Mouse (Mus musculus) cerebellum, adult 2 months (tissue): ENCODE results near the gene Fry. TPM values are rescaled to one million over a fixed set of nuclear protein-coding genes. Genes with fewer than 3 reads are reported as not detected.
A peak's percentile ranks its signal among the peaks of the same experiment; 100 is the strongest.

ENCODE experiments used
- DNase-seq, 2 experiments: peaks; one replicate each; pipeline ENCODE4 v3.0.0; 2021
- H3K27ac ChIP-seq: fragments of 200-500 bp; 2 replicates; pipeline ENCODE4 v1.5.1; 2012; ENCODE audit warnings: low read length, control low read depth, inconsistent platforms; ENCODE audit not compliant: insufficient read depth
- H3K27me3 ChIP-seq: fragments of 200-500 bp; 2 replicates; pipeline ENCODE4 v1.6.1; 2012; ENCODE audit warnings: inconsistent platforms, mild to moderate bottlenecking, low read length, moderate library complexity; ENCODE audit not compliant: control insufficient read depth, insufficient read depth
- H3K4me1 ChIP-seq: fragments of 200-500 bp; 2 replicates; pipeline ENCODE4 v1.6.1; 2011; ENCODE audit warnings: low read length; ENCODE audit not compliant: control insufficient read depth, insufficient read depth
- H3K4me3 ChIP-seq: fragments of 200-500 bp; replicated peaks from 2 replicates; pipeline ENCODE3; 2011; ENCODE audit warnings: mild to moderate bottlenecking, low read depth, low read length, control low read depth; ENCODE audit not compliant: insufficient read depth
- CTCF ChIP-seq: fragments of 200-500 bp; IDR thresholded peaks from 2 replicates; pipeline ENCODE4 v1.5.1; 2011; ENCODE audit warnings: low read depth, mild to moderate bottlenecking, control low read depth, low read length, moderate library complexity, borderline replicate concordance; ENCODE audit not compliant: insufficient read depth
- POLR2A ChIP-seq: fragments of 200-500 bp; IDR thresholded peaks from 2 replicates; pipeline ENCODE4 v1.6.1; 2011; ENCODE audit warnings: low read length, control low read depth, borderline replicate concordance; ENCODE audit not compliant: insufficient read depth
- WGBS: fragments of 180-500 bp; shearing (Covaris S2); methylation state at CpG from one replicate; pipeline ENCODE4 v1.1.7; 2018; 5-methylcytosine and 5-hydroxymethylcytosine counted together
- polyA plus RNA-seq: library from polyadenylated mRNA; depleted of rRNA; stranded (reverse); fragments of >200 nt; gene quantifications from 2 replicates; pipeline ENCODE4 v1.2.3, GENCODE M21; 2012

The Fry gene
- polyA plus RNA-seq, 1 experiment: 92.2 TPM

DNA sequence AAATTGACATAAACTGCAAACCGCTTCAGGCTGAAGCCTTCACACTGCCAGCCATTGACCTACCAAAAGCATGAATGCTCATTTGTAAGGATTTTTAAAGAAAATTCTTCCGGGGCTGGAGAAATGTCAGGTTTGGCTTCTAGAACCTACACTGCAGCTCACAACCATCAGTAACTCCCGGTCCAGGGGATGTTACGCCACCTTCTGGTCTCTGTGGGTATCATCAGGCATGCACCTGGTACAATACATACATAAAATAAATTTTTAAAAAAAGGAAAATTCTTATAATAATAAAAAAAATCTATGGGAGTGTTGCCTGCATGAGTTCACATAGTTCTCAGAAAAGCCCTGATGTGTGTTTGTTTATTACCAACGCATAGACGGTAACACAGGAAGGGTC, 42.7 kb downstream of the Fry start:
- Histone ChIP-seq H3K4me1 (no peaks in the 10 kb centered on the region), H3K4me3 (no peak overlapping the region), H3K27me3 (no peaks in the 10 kb centered on the region), H3K27ac (no peak overlapping the region)
- 92% methylated on average over 6 of the region's 6 CpGs for WGBS
- TF ChIP-seq CTCF (no peak; the same call in 1 of the 2 replicates), POLR2A (no peak)
- no peak for DNase-seq

DNA sequence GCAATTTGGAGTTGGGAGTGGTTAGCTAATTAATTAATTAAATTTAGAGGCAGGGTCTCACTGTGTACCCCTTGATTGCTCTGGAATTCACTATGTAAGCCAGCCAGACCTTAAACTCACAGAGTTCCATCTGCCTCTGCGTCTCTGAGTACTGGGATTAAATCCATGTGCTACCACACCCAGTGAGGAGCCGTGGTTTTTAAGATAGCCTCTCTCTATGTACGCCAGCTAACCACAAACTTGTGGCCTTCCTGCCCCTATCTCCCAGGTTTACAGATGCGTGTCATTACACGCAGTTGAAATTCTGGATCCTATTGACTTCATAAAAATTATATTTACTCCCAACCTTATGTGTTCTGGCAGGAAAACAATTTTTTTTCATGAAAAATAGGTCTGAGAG, 43.5 kb downstream of the Fry start:
- Histone ChIP-seq H3K27me3 (no peaks in the 10 kb centered on the region), H3K27ac (no peak overlapping the region), H3K4me3 (no peak overlapping the region), H3K4me1 (no peaks in the 10 kb centered on the region)
- no peak for DNase-seq
- no peak for TF ChIP-seq CTCF
- TF ChIP-seq POLR2A: no peak
- 89% methylated on average over 5 of the region's 5 CpGs for WGBS

DNA sequence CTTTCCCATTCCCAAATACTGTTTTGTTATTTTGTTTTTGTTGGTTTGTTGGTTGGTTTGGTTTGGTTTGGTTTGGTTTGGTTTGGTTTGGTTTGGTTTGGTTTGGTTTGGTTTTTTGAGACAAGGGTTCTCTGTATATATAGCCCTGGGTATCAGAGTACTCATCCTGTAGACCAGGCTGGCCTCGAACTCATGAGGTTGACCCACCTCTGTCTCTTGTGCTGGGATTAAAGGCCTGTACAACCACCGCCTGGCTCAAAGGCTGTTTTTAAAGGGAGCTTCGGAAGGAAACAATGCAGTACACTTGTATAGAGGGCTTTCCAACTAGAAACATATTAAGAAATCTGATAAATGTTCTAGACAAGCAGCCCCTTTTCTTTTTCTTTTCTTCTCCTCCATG, 46.2 kb downstream of the Fry start:
- Histone ChIP-seq H3K27me3 (no peaks in the 10 kb centered on the region), H3K4me1 (no peaks in the 10 kb centered on the region; the same call in 1 of the 2 replicates), H3K27ac (no peak overlapping the region), H3K4me3 (no peak overlapping the region)
- WGBS: 88% methylated on average over 3 of the region's 3 CpGs
- TF ChIP-seq POLR2A: no peak
- no peak for TF ChIP-seq CTCF
- no peak for DNase-seq

DNA sequence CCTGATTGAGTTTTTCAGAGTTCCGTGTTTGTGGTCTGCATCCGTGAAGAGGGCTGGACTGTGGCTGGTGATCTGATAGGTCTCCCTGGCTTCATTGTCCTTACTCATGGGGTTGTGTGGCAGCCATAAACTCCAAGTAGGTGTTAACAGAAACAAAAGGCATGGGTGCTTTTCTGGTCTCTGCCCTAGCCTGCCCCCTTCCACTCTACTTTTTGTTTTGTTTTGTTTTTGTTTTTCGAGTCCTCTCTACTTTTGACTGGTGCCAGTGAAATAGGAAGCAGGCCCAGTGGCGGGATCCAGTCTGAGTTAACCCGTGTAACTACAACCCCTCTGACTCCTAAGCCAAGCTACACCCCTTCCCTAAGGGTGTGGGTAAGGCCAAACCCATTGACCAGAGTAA, 48.4 kb downstream of the Fry start:
- Histone ChIP-seq H3K27me3 (no peaks in the 10 kb centered on the region), H3K27ac (no peak overlapping the region), H3K4me1 (no peaks in the 10 kb centered on the region; the same call in 1 of the 2 replicates), H3K4me3 (no peak overlapping the region)
- 84% methylated on average over 5 of the region's 5 CpGs for WGBS
- TF ChIP-seq CTCF: no peak
- TF ChIP-seq POLR2A: no peak
- no peak for DNase-seq

DNA sequence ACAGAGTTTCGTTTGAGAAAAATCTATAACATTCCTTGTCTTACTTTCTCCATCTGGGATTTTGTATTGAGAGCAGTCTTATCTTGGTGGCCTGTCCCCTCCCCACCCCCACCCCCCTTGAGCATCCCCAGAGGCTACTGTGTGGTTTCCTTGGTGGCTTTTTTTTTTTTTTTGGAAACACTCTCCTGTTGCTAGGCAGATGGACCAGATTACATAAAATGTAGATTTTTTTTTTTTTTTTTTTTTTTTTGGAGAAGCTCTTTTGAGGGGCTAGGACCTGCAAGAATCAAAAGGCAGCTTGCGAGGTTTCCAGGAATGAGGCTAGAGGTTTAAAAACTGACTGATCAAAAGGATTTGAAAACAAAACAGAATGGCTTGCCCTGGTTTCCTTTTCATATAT, 48.8 kb downstream of the Fry start:
- H3K27ac ChIP-seq: no peak overlapping the region
- no peak overlapping the region for H3K4me3 ChIP-seq
- no peaks in the 10 kb centered on the region for H3K27me3 ChIP-seq
- 75% methylated on average over 2 of the region's 2 CpGs for WGBS
- no peaks in the 10 kb centered on the region; the same call in 1 of the 2 replicates for H3K4me1 ChIP-seq
- TF ChIP-seq CTCF (no peak), POLR2A (no peak)
- DNase-seq: no peak

DNA sequence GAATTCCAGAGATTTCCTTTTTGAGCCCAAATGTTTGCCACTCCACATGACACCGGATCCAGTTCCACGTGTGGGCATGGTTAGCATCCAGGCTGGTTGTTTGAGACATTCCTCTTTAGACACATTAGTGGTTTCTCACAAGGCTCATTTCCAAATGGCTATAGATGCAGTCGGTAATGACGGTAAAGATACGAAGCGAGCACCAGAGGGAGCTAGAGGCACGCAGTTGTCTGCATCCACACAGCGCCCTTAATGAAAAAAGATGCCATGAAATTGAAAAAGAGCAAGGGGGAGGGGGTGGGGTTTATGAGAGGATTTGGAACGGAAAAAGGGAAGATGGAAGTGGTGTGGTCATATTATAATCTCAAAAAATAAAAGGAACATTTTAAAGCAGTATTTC, 50.3 kb downstream of the Fry start:
- Histone ChIP-seq H3K27me3 (no peaks in the 10 kb centered on the region), H3K4me3 (no peak overlapping the region), H3K4me1 (no peaks in the 10 kb centered on the region; the same call in 1 of the 2 replicates), H3K27ac (no peak overlapping the region)
- 2% methylated on average over 9 of the region's 9 CpGs for WGBS
- DNase-seq: peak; percentile 72 to 75
- TF ChIP-seq CTCF (peak; percentile 82), POLR2A (no peak)

DNA sequence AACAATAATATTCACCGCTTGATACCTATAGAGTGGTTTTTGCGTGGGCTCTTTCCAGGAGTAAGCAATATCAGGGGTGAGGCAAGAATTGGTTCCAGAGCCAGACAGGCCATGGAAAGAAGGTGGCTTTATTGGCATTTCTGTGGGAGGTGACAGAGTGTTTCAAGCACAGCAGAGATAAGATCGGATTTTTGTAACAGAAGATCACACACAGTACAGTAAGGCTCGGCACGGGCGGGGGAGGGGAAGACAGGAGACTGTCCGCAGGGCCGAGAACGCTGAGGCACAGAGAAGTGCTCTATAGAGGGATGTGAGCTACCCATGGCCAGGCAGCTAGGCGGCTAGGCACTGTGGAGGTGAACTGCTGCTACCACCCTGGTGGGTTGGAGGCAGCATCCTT, 53.1 kb downstream of the Fry start:
- Histone ChIP-seq H3K4me1 (no peaks in the 10 kb centered on the region; the same call in 1 of the 2 replicates), H3K4me3 (no peak overlapping the region), H3K27me3 (no peaks in the 10 kb centered on the region), H3K27ac (no peak overlapping the region)
- 70% methylated on average over 10 of the region's 10 CpGs for WGBS
- TF ChIP-seq POLR2A: no peak
- no peak for TF ChIP-seq CTCF
- no peak for DNase-seq

DNA sequence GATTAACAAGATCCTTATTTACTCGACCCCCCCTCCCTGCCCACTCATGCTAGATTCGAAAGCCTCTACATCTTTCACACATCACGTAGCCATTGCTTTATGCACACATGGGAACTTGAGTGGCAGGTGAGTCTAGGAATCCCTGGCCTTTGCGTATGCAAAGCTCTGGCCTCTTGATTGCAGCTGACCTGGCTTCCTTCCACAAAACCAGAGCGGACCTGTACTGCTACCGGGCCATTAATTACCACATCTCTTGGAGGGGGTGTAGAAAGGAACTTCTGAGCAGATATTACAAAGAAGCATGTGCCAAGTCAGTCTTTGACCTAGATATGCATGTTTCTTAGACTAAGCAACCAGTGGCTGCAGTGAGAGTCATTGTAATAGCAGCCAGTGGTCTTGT, 55.4 kb downstream of the Fry start:
- Histone ChIP-seq H3K4me3 (no peak overlapping the region), H3K4me1 (no peaks in the 10 kb centered on the region), H3K27ac (no peak overlapping the region), H3K27me3 (no peaks in the 10 kb centered on the region)
- DNase-seq: no peak
- 67% methylated on average over 6 of the region's 6 CpGs for WGBS
- TF ChIP-seq POLR2A: no peak
- no peak for TF ChIP-seq CTCF

DNA sequence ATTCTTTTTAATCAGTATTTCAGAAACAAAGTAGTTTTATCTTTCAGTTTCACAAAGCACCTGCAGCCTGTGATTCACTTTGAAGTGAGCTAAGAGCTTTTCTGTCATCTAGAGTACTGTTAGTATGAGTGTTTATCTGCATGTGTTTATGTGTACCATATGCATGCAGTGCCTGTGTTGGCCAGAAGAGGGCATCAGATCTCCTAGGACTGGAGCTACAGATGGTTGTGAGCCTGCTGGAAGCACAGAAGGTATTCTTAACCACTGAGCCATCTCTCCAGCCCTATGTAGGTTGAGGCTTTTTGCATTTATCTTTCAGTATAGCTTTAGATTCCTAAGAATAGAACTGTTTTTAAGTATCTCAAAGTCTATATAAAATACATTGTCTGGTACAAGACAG, 56.5 kb downstream of the Fry start:
- Histone ChIP-seq H3K4me1 (no peaks in the 10 kb centered on the region), H3K27ac (no peak overlapping the region), H3K4me3 (no peak overlapping the region), H3K27me3 (no peaks in the 10 kb centered on the region)
- DNase-seq: no peak
- TF ChIP-seq CTCF (no peak), POLR2A (no peak)
